Mouse (Mus musculus): Measurements from ENCODE around the gene 4930523C07Rik.

4930523C07Rik gene

GRCm38 (mm10) chr1:160045971-160046370, 1.8 kb downstream of the 4930523C07Rik start:
- DNase-seq (ENCODE audit: low spot score in 2 of 2): no peak

GRCm38 (mm10) chr1:160046786-160047185, 2.6 kb downstream of the 4930523C07Rik start:
- DNase-seq (ENCODE audit: low spot score in 2 of 2): no peak

- DNase-seq (ENCODE audit: low spot score in 2 of 2): no peak
Measured at GRCm38 (mm10) chr1:160047481-160047931, 3.3 kb downstream of the 4930523C07Rik start.

- no peak for DNase-seq (ENCODE audit: low spot score in 2 of 2)
Measured at GRCm38 (mm10) chr1:160049131-160049880, 5.1 kb downstream of the 4930523C07Rik start.

GRCm38 (mm10) chr1:160050898-160051297, 6.7 kb downstream of the 4930523C07Rik start:
- no peak for DNase-seq (ENCODE audit: low spot score in 2 of 2)

GRCm38 (mm10) chr1:160052556-160053315, 8.6 kb downstream of the 4930523C07Rik start:
- DNase-seq (ENCODE audit: low spot score in 2 of 2): no peak

GRCm38 (mm10) chr1:160053510-160054305, 9.5 kb downstream of the 4930523C07Rik start:
- DNase-seq (ENCODE audit: low spot score in 2 of 2): no peak

GRCm38 (mm10) chr1:160054366-160055078, 10.3 kb downstream of the 4930523C07Rik start:
- no peak for DNase-seq (ENCODE audit: low spot score in 2 of 2)

GRCm38 (mm10) chr1:160057657-160058056, 13.5 kb downstream of the 4930523C07Rik start:
- peak in 1 of 2 experiments; percentile 34 for DNase-seq (ENCODE audit: low spot score in 2 of 2)

GRCm38 (mm10) chr1:160059908-160060307, 15.7 kb downstream of the 4930523C07Rik start:
- DNase-seq (ENCODE audit: low spot score in 2 of 2): no peak

- DNase-seq (ENCODE audit: low spot score in 2 of 2): no peak
Measured at GRCm38 (mm10) chr1:160060542-160060941, 16.4 kb downstream of the 4930523C07Rik start.

- DNase-seq (ENCODE audit: low spot score in 2 of 2): no peak
Measured at GRCm38 (mm10) chr1:160061321-160061720, 17.1 kb downstream of the 4930523C07Rik start.

GRCm38 (mm10) chr1:160061725-160062366, 17.7 kb downstream of the 4930523C07Rik start:
- DNase-seq (ENCODE audit: low spot score in 2 of 2): no peak

GRCm38 (mm10) chr1:160064547-160065144, 20.5 kb downstream of the 4930523C07Rik start:
- DNase-seq (ENCODE audit: low spot score in 2 of 2): no peak

GRCm38 (mm10) chr1:160078882-160079661, 34.9 kb downstream of the 4930523C07Rik start:
- peak; percentile 29 to 70 for DNase-seq (ENCODE audit: low spot score in 2 of 2)

- peak; percentile 55 to 74 for DNase-seq (ENCODE audit: low spot score in 2 of 2)
Measured at GRCm38 (mm10) chr1:160080800-160081436, 36.7 kb downstream of the 4930523C07Rik start.

- DNase-seq (ENCODE audit: low spot score in 2 of 2): no peak
Measured at GRCm38 (mm10) chr1:160082647-160083046, 38.5 kb downstream of the 4930523C07Rik start.

- no peak for DNase-seq (ENCODE audit: low spot score in 2 of 2)
Measured at GRCm38 (mm10) chr1:160084239-160084638, 40.1 kb downstream of the 4930523C07Rik start.

GRCm38 (mm10) chr1:160086651-160087050, 42.5 kb downstream of the 4930523C07Rik start:
- no peak for DNase-seq (ENCODE audit: low spot score in 2 of 2)
